Mouse (Mus musculus): ENCODE measurements around the gene Dctd.

DNA sequence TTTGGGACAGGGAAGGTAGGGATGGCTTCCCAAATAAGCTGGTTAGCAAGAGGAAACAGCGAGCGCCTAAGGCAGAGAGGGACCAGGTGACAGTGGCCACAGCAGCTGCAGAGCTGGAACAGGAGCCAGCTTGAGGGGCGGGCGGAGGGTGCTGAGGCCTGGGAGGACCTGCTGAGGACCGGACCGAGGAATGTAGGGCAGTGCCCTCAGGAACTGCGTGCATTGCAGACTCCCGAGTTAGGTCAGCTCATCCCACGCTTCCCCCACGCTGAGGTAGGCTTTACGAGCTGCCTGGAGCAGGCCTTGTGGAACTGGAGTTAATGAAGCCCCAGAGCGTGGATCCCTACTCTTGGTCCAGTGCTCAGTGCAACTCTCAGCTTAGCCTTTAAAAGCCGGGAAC lies 28.1 kb downstream of the Dctd start:
- TF ChIP-seq CEBPB (IDR thresholded peaks at IDR 0.05; ENCODE audit: insufficient read depth, poor library complexity, severe bottlenecking) (no peak), POLR2A (IDR thresholded peaks at IDR 0.05; ENCODE audit: insufficient read length, low read depth) (no peak), USF1 (IDR thresholded peaks at IDR 0.05; ENCODE audit: low read depth) (no peak), POLR2AphosphoS2 (IDR thresholded peaks at IDR 0.05; ENCODE audit: insufficient read length, low read depth) (no peak), MYOG (IDR thresholded peaks at IDR 0.05; ENCODE audit: control insufficient read depth in 1 of 3, insufficient read depth in 1 of 3, insufficient read length in 2 of 3, low read depth in 2 of 3) (no peak), REST (IDR thresholded peaks at IDR 0.05; ENCODE audit: insufficient read depth, insufficient read length) (no peak), TCF12 (IDR thresholded peaks at IDR 0.05; ENCODE audit: insufficient read depth, poor library complexity, severe bottlenecking) (no peak)
